Mouse (Mus musculus): ENCODE measurements around the gene 1700067P10Rik. TPM values are rescaled to one million over a fixed set of nuclear protein-coding genes. Genes with fewer than 3 reads are reported as not detected.

The 1700067P10Rik gene
- polyA plus RNA-seq, 1 experiment from 2014 or later = not detected

- WGBS = 8% methylated on average over 11 of the region's 11 CpGs
- H3K27ac ChIP-seq = peak overlapping the region; percentile 84
- H3K4me1 ChIP-seq = peaks cover 53% of the 10 kb centered on the region
- no peaks in the 10 kb centered on the region for H3K9me3 ChIP-seq
- H3K36me3 ChIP-seq = no peaks in the 10 kb centered on the region
- DNase-seq (ENCODE audit: low spot score) = no peak
- H3K27me3 ChIP-seq (ENCODE audit: insufficient read depth, poor library complexity, severe bottlenecking) = peaks cover 59% of the 10 kb centered on the region
- peak overlapping the region; percentile 61 for H3K4me3 ChIP-seq
Measured at GRCm38 (mm10) chr17:48099312-48099711, 10.2 kb downstream of the 1700067P10Rik start.

GRCm38 (mm10) chr17:48100441-48101417 lies 11.6 kb downstream of the 1700067P10Rik start:
- no peaks in the 10 kb centered on the region for H3K9me3 ChIP-seq
- DNase-seq (ENCODE audit: low spot score) = peak; percentile 94
- peaks cover 46% of the 10 kb centered on the region for H3K27me3 ChIP-seq (ENCODE audit: insufficient read depth, poor library complexity, severe bottlenecking)
- no peaks in the 10 kb centered on the region for H3K36me3 ChIP-seq
- H3K27ac ChIP-seq = peak overlapping the region; percentile 52; the same call in 1 of the 2 replicates
- peak overlapping the region; percentile 47 for H3K4me3 ChIP-seq
- WGBS = 14% methylated on average over 20 of the region's 21 CpGs
- H3K4me1 ChIP-seq = peaks cover 43% of the 10 kb centered on the region

DNA sequence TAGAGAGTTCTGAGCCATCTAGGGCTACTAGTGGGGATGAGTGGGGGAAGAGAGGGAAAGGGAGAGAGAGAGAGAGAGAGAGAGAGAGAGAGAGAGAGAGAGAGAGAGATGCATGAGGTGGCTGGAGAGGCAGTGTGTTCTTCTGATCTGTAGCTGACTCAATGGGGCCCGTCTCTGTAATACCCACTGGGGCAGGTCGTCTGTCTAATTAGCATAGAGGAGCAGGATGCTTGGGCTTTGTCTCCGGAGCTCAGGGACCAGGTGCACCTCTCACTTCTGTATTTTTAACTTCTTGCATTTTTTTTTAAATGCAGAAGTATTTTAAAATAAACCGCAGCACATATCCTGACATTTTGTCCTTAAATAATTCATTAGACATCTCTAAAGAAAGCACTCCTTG lies 18.2 kb downstream of the 1700067P10Rik start:
- Histone ChIP-seq H3K9me3 (no peaks in the 10 kb centered on the region), H3K27ac (no peak overlapping the region), H3K36me3 (no peaks in the 10 kb centered on the region), H3K4me1 (0 out of 2 replicates have a peak, but pooled peaks cover 5% of the 10 kb centered on the region), H3K4me3 (no peak overlapping the region), H3K27me3 (ENCODE audit: insufficient read depth, poor library complexity, severe bottlenecking) (peaks cover 7% of the 10 kb centered on the region; the same call in 1 of the 2 replicates)
- 54% methylated on average over 4 of the region's 4 CpGs for WGBS
- no peak for DNase-seq (ENCODE audit: low spot score)

DNA sequence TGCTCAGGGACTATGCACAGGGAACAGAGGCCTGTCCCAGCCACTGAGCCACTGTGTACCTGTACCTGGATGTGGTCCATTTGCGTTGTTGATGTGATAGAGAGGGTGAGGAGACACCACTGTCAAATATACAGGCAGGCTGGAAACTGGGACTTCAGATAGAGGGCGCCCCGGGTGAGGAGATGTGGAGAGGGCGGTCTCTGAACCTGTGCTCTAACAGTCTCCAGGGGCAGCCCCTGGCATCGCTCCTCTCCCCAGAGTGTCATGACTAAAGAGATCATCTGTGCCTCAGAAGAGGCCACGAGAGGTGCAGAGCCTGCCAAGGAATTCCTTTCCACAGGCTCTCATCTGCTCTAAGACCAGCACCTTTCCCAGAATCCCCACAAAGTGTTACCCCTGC lies 18.7 kb downstream of the 1700067P10Rik start:
- no peak overlapping the region for H3K27ac ChIP-seq
- H3K27me3 ChIP-seq (ENCODE audit: insufficient read depth, poor library complexity, severe bottlenecking) = peaks cover 7% of the 10 kb centered on the region; the same call in 1 of the 2 replicates
- H3K4me3 ChIP-seq = no peak overlapping the region
- H3K36me3 ChIP-seq = no peaks in the 10 kb centered on the region
- H3K4me1 ChIP-seq = 0 out of 2 replicates have a peak, but pooled peaks cover 5% of the 10 kb centered on the region
- no peak for DNase-seq (ENCODE audit: low spot score)
- WGBS = 50% methylated on average over 6 of the region's 6 CpGs
- no peaks in the 10 kb centered on the region for H3K9me3 ChIP-seq

DNA sequence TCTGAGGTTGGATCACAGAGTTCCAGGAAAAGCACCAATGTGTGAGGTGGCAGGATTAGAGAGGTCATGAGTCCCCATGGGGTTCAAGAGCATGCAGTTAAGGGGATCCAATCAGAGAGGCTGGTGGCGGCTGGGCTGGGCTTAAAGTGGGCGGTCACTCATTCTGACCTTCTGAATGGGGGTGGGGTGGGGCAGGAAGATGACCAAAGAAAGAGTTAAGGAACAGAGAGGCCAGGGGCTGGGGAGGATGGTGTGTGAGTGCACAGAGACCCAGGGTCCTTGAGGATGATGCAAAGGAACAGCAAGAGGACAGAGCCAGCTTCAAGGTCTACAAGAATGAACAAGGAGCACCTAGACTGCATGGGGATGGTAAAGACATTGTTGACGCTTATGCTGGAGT lies 19.4 kb downstream of the 1700067P10Rik start:
- Histone ChIP-seq H3K9me3 (peaks cover 1% of the 10 kb centered on the region; the same call in 1 of the 2 replicates), H3K27me3 (ENCODE audit: insufficient read depth, poor library complexity, severe bottlenecking) (peaks cover 7% of the 10 kb centered on the region; the same call in 1 of the 2 replicates), H3K36me3 (no peaks in the 10 kb centered on the region), H3K27ac (no peak overlapping the region), H3K4me3 (no peak overlapping the region), H3K4me1 (0 out of 2 replicates have a peak, but pooled peaks cover 5% of the 10 kb centered on the region)
- no peak for DNase-seq (ENCODE audit: low spot score)
- WGBS = 72% methylated on average over 3 of the region's 3 CpGs

- H3K36me3 ChIP-seq = no peaks in the 10 kb centered on the region
- 42% methylated on average over 8 of the region's 8 CpGs for WGBS
- peaks cover 5% of the 10 kb centered on the region; the same call in 1 of the 2 replicates for H3K9me3 ChIP-seq
- H3K4me1 ChIP-seq = 0 out of 2 replicates have a peak, but pooled peaks cover 5% of the 10 kb centered on the region
- H3K27ac ChIP-seq = no peak overlapping the region
- DNase-seq (ENCODE audit: low spot score) = no peak
- no peak overlapping the region for H3K4me3 ChIP-seq
- peaks cover 6% of the 10 kb centered on the region; the same call in 1 of the 2 replicates for H3K27me3 ChIP-seq (ENCODE audit: insufficient read depth, poor library complexity, severe bottlenecking)
Measured at GRCm38 (mm10) chr17:48110547-48111287, 21.6 kb downstream of the 1700067P10Rik start.

DNA sequence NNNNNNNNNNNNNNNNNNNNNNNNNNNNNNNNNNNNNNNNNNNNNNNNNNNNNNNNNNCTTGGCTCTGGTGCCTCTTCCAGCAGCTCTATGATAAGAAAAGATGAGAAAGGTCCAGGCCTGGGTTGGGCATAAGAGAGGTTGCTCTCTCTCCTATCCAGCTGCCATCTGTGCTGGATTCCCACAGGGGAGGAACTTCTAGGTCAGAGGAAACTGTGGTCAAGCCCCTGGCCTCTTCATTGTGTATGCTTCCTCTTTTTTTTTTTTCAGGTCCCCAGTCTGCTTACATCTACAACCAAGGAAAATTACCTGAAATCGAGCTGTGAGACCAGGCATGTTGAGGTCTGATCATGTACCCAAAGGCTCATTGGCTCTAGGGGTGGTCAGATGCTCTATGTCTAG lies 29.5 kb downstream of the 1700067P10Rik start:
- WGBS = 65% methylated on average over 1 of the region's 1 CpGs
- Histone ChIP-seq H3K27me3 (ENCODE audit: insufficient read depth, poor library complexity, severe bottlenecking) (0 out of 2 replicates have a peak, but pooled peaks cover 4% of the 10 kb centered on the region), H3K27ac (no peak overlapping the region), H3K4me1 (no peaks in the 10 kb centered on the region), H3K9me3 (peaks cover 3% of the 10 kb centered on the region; the same call in 1 of the 2 replicates), H3K4me3 (no peak overlapping the region), H3K36me3 (no peaks in the 10 kb centered on the region)
- no peak for DNase-seq (ENCODE audit: low spot score)

GRCm38 (mm10) chr17:48119656-48120055 lies 30.5 kb downstream of the 1700067P10Rik start:
- H3K4me1 ChIP-seq = no peaks in the 10 kb centered on the region
- no peak overlapping the region for H3K4me3 ChIP-seq
- DNase-seq (ENCODE audit: low spot score) = no peak
- no peaks in the 10 kb centered on the region for H3K9me3 ChIP-seq
- H3K27me3 ChIP-seq (ENCODE audit: insufficient read depth, poor library complexity, severe bottlenecking) = 0 out of 2 replicates have a peak, but pooled peaks cover 4% of the 10 kb centered on the region
- no peak overlapping the region for H3K27ac ChIP-seq
- 24% methylated on average over 3 of the region's 3 CpGs for WGBS
- H3K36me3 ChIP-seq = no peaks in the 10 kb centered on the region

GRCm38 (mm10) chr17:48120456-48120855 lies 31.3 kb downstream of the 1700067P10Rik start:
- H3K36me3 ChIP-seq = no peaks in the 10 kb centered on the region
- 0 out of 2 replicates have a peak, but pooled peaks cover 4% of the 10 kb centered on the region for H3K27me3 ChIP-seq (ENCODE audit: insufficient read depth, poor library complexity, severe bottlenecking)
- 80% methylated on average over 20 of the region's 20 CpGs for WGBS
- H3K4me1 ChIP-seq = no peaks in the 10 kb centered on the region
- no peak overlapping the region for H3K4me3 ChIP-seq
- no peak for DNase-seq (ENCODE audit: low spot score)
- no peaks in the 10 kb centered on the region for H3K9me3 ChIP-seq
- no peak overlapping the region for H3K27ac ChIP-seq

GRCm38 (mm10) chr17:48132810-48133209 lies 43.7 kb downstream of the 1700067P10Rik start:
- no peaks in the 10 kb centered on the region for H3K36me3 ChIP-seq
- H3K27ac ChIP-seq = no peak overlapping the region
- no peaks in the 10 kb centered on the region for H3K27me3 ChIP-seq (ENCODE audit: insufficient read depth, poor library complexity, severe bottlenecking)
- no peak for DNase-seq (ENCODE audit: low spot score)
- H3K4me3 ChIP-seq = no peak overlapping the region
- no peaks in the 10 kb centered on the region for H3K4me1 ChIP-seq
- H3K9me3 ChIP-seq = no peaks in the 10 kb centered on the region
- WGBS = 78% methylated on average over 2 of the region's 2 CpGs
